Mouse (Mus musculus) testis, postnatal 14 days (tissue): ENCODE results near the gene Stxbp4.
A peak's percentile ranks its signal among the peaks of the same experiment; 100 is the strongest.

Source experiments
- DNase-seq: peaks from one replicate; pipeline ENCODE4 v3.0.0; 2021; ENCODE audit warnings: low spot score

Gene Stxbp4

GRCm38 (mm10) chr11:90637440-90638311 is at the start of gene Stxbp4, which contains the start of gene Cox11:
Gene Stxbp4, minus strand, starts transcription at chr11:90638084.
Gene Cox11, plus strand, starts transcription at chr11:90638173.
- DNase-seq = peak; percentile 95

- DNase-seq = no peak
Measured at GRCm38 (mm10) chr11:90687040-90687439, 49.2 kb upstream of the Stxbp4 start.

GRCm38 (mm10) chr11:90686287-90687025 is 48.6 kb upstream of the Stxbp4 start:
- DNase-seq = no peak

GRCm38 (mm10) chr11:90685196-90685595 is 47.3 kb upstream of the Stxbp4 start:
- DNase-seq = no peak

GRCm38 (mm10) chr11:90684765-90685164 is 46.9 kb upstream of the Stxbp4 start:
- no peak for DNase-seq

GRCm38 (mm10) chr11:90681171-90681570 is 43.3 kb upstream of the Stxbp4 start:
- DNase-seq = no peak

GRCm38 (mm10) chr11:90678582-90678981 is 40.7 kb upstream of the Stxbp4 start:
- no peak for DNase-seq

GRCm38 (mm10) chr11:90677771-90678288 is 39.9 kb upstream of the Stxbp4 start:
- no peak for DNase-seq

GRCm38 (mm10) chr11:90677027-90677426 is 39.1 kb upstream of the Stxbp4 start:
- no peak for DNase-seq

- DNase-seq = no peak
Measured at GRCm38 (mm10) chr11:90675479-90676110, 37.7 kb upstream of the Stxbp4 start.

- no peak for DNase-seq
Measured at GRCm38 (mm10) chr11:90667325-90667724, 29.4 kb upstream of the Stxbp4 start.

GRCm38 (mm10) chr11:90666916-90667315 is 29.0 kb upstream of the Stxbp4 start:
- no peak for DNase-seq

- no peak for DNase-seq
Measured at GRCm38 (mm10) chr11:90666144-90666757, 28.4 kb upstream of the Stxbp4 start.

GRCm38 (mm10) chr11:90665161-90665560 is 27.3 kb upstream of the Stxbp4 start:
- DNase-seq = no peak

- no peak for DNase-seq
Measured at GRCm38 (mm10) chr11:90664345-90664986, 26.6 kb upstream of the Stxbp4 start.

- no peak for DNase-seq
Measured at GRCm38 (mm10) chr11:90663618-90664297, 25.9 kb upstream of the Stxbp4 start.

- DNase-seq = no peak
Measured at GRCm38 (mm10) chr11:90663052-90663451, 25.2 kb upstream of the Stxbp4 start.

GRCm38 (mm10) chr11:90660662-90661061 is 22.8 kb upstream of the Stxbp4 start:
- DNase-seq = no peak

GRCm38 (mm10) chr11:90657527-90657926 is 19.6 kb upstream of the Stxbp4 start:
- no peak for DNase-seq

GRCm38 (mm10) chr11:90652603-90653002 is 14.7 kb upstream of the Stxbp4 start:
- DNase-seq = no peak
